Mouse (Mus musculus): Measurements from ENCODE around the gene Cenpe. TPM values are rescaled to one million over a fixed set of nuclear protein-coding genes. Genes with fewer than 3 reads are reported as not detected.
A peak's percentile ranks its signal among the peaks of the same experiment; 100 is the strongest.

Gene Cenpe
- polyA plus RNA-seq, 1 experiment from 2014 or later = 21.7 TPM

DNA sequence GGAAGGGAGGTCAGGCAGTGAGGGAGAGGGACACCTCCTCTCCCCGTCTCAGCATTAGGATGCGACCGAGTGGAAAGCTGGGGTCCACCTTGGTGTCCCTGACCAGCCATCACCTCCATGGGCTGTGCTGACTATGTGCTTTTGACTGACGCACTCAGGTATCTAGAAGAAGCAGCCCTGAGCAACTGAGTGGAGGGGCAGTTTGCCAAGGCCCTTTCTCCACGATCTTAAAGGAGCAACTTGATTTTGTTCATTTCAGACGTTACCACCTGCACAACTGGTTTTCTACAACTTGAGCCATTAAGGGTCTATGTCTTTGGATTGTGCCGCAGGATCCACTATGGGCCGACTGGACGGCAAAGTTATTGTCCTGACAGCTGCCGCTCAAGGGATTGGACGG, 72.9 kb downstream of the Cenpe start:
- no peak for ATAC-seq (ENCODE audit: insufficient number of reproducible peaks, low FRiP score, low TSS enrichment, low read depth)
- Histone ChIP-seq H3K36me3 (no peaks in the 10 kb centered on the region), H3K9me3 (no peaks in the 10 kb centered on the region), H3K27me3 (no peaks in the 10 kb centered on the region), H3K27ac (no peak overlapping the region), H3K4me2 (no peak overlapping the region), H3K4me3 (no peak overlapping the region), H3K9ac (no peak overlapping the region), H3K4me1 (peaks cover 3% of the 10 kb centered on the region; the same call in 1 of the 2 replicates)
- WGBS = 85% methylated on average over 11 of the region's 11 CpGs

DNA sequence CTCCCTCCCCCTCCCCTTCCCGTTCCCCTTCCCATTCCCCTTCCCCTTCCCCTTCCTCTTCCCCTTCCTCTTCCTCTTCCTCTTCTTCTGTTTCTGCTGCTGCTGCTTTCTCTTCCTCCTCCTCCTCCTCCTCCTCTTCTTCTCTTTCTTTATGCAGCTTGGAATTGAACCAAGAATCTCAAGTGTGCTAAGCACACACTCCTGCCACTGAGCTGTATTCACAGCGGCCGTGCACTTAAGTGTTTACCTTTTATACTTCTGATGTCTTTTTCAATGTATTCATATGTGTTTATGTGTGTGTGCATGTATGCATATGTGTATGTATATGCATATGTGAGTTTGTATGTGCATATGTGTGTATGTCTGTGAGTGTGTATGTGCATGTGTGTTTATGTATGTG, 73.5 kb downstream of the Cenpe start:
- WGBS = 74% methylated on average over 3 of the region's 3 CpGs
- Histone ChIP-seq H3K4me3 (no peak overlapping the region), H3K36me3 (no peaks in the 10 kb centered on the region), H3K4me1 (peaks cover 2% of the 10 kb centered on the region; the same call in 1 of the 2 replicates), H3K27me3 (no peaks in the 10 kb centered on the region), H3K27ac (no peak overlapping the region), H3K9ac (no peak overlapping the region), H3K9me3 (no peaks in the 10 kb centered on the region), H3K4me2 (no peak overlapping the region)
- ATAC-seq (ENCODE audit: insufficient number of reproducible peaks, low FRiP score, low TSS enrichment, low read depth) = no peak

- no peaks in the 10 kb centered on the region for H3K9me3 ChIP-seq
- H3K4me3 ChIP-seq = no peak overlapping the region
- no peaks in the 10 kb centered on the region for H3K27me3 ChIP-seq
- ATAC-seq (ENCODE audit: insufficient number of reproducible peaks, low FRiP score, low TSS enrichment, low read depth) = no peak
- no peak overlapping the region for H3K9ac ChIP-seq
- H3K36me3 ChIP-seq = no peaks in the 10 kb centered on the region
- WGBS = 69% methylated on average over 8 of the region's 8 CpGs
- H3K4me1 ChIP-seq = no peaks in the 10 kb centered on the region
- H3K27ac ChIP-seq = no peak overlapping the region
- H3K4me2 ChIP-seq = no peak overlapping the region
These were observed 75.9 kb downstream of the Cenpe start for GRCm38 (mm10) chr3:135288138-135288750.

GRCm38 (mm10) chr3:135289148-135289547, 76.8 kb downstream of the Cenpe start:
- WGBS = 94% methylated on average over 1 of the region's 1 CpGs
- Histone ChIP-seq H3K27ac (no peak overlapping the region), H3K27me3 (no peaks in the 10 kb centered on the region), H3K4me2 (no peak overlapping the region), H3K4me3 (no peak overlapping the region), H3K36me3 (no peaks in the 10 kb centered on the region), H3K9ac (no peak overlapping the region), H3K9me3 (no peaks in the 10 kb centered on the region), H3K4me1 (no peaks in the 10 kb centered on the region)
- ATAC-seq (ENCODE audit: insufficient number of reproducible peaks, low FRiP score, low TSS enrichment, low read depth) = no peak

DNA sequence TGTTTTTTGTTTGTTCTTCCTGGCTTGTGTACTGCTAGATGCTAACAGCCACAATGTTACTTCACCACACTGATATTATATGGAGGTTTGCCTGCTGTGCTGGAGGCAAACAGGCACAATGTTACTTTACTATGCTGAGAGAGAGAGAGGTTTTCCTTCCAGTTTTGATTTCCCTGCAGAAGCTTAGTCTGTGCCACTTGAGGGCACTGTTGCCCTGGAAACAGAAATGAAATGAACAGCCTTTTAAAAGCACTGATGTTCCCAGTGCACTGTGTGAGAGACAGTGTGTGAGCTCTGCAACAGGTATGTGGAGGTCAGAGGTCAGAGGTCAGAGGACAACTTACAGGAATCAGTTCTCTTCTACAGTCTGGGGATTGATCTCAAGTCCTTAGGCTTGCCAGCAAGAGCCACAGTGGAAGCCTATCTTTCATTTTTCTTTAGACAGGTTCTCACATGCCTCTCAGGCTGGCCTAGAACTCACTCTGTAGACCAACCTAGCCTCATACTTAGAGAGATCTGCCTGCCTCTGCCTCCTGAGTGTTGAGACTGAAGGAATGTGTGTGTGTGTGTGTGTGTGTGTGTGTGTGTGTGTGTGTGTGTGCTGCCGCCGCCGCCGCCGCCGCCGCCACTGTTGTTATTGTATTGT, 78.0 kb downstream of the Cenpe start:
- no peak overlapping the region for H3K9ac ChIP-seq
- H3K4me3 ChIP-seq = no peak overlapping the region
- H3K4me2 ChIP-seq = no peak overlapping the region
- H3K4me1 ChIP-seq = no peaks in the 10 kb centered on the region
- no peak for ATAC-seq (ENCODE audit: insufficient number of reproducible peaks, low FRiP score, low TSS enrichment, low read depth)
- no peaks in the 10 kb centered on the region for H3K9me3 ChIP-seq
- no peaks in the 10 kb centered on the region for H3K36me3 ChIP-seq
- H3K27ac ChIP-seq = no peak overlapping the region
- 98% methylated on average over 7 of the region's 7 CpGs for WGBS
- no peaks in the 10 kb centered on the region for H3K27me3 ChIP-seq

GRCm38 (mm10) chr3:135293703-135294102, 81.4 kb downstream of the Cenpe start:
- no peaks in the 10 kb centered on the region for H3K27me3 ChIP-seq
- WGBS = 48% methylated on average over 7 of the region's 7 CpGs
- H3K4me1 ChIP-seq = no peaks in the 10 kb centered on the region
- ATAC-seq (ENCODE audit: insufficient number of reproducible peaks, low FRiP score, low TSS enrichment, low read depth) = no peak
- no peaks in the 10 kb centered on the region for H3K9me3 ChIP-seq
- no peak overlapping the region for H3K9ac ChIP-seq
- H3K4me3 ChIP-seq = no peak overlapping the region
- no peak overlapping the region for H3K27ac ChIP-seq
- no peak overlapping the region for H3K4me2 ChIP-seq
- H3K36me3 ChIP-seq = no peaks in the 10 kb centered on the region

DNA sequence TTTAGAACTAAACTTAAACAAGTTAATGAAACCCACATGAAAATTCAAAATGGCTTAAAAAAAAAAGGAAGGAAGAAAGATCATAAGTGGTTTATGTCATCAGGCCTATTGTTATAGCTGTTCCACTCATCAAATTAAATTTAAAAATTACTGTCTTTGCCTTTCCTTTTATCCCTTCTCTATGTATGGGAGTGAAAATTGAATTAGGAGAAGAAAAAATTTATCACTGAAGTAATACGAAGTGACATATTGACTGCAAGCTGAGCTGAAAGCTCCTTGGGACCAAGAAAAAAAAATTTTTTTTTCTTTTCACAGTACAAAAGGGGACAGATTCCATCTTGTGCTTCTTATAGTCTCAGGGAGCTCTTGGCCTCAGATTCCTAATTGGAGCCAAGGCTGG, 83.2 kb downstream of the Cenpe start:
- H3K4me3 ChIP-seq = no peak overlapping the region
- H3K9me3 ChIP-seq = no peaks in the 10 kb centered on the region
- no peaks in the 10 kb centered on the region for H3K27me3 ChIP-seq
- no peak overlapping the region for H3K9ac ChIP-seq
- no peaks in the 10 kb centered on the region for H3K4me1 ChIP-seq
- H3K4me2 ChIP-seq = no peak overlapping the region
- ATAC-seq (ENCODE audit: insufficient number of reproducible peaks, low FRiP score, low TSS enrichment, low read depth) = no peak
- H3K36me3 ChIP-seq = no peaks in the 10 kb centered on the region
- WGBS = 74% methylated on average over 1 of the region's 1 CpGs
- H3K27ac ChIP-seq = no peak overlapping the region

GRCm38 (mm10) chr3:135298560-135298959, 86.2 kb downstream of the Cenpe start:
- no peak overlapping the region for H3K9ac ChIP-seq
- no peak overlapping the region for H3K4me3 ChIP-seq
- no peaks in the 10 kb centered on the region for H3K36me3 ChIP-seq
- H3K4me1 ChIP-seq = no peaks in the 10 kb centered on the region
- WGBS = 80% methylated on average over 3 of the region's 3 CpGs
- H3K27me3 ChIP-seq = no peaks in the 10 kb centered on the region
- ATAC-seq (ENCODE audit: insufficient number of reproducible peaks, low FRiP score, low TSS enrichment, low read depth) = no peak
- H3K9me3 ChIP-seq = no peaks in the 10 kb centered on the region
- no peak overlapping the region for H3K4me2 ChIP-seq
- no peak overlapping the region for H3K27ac ChIP-seq

DNA sequence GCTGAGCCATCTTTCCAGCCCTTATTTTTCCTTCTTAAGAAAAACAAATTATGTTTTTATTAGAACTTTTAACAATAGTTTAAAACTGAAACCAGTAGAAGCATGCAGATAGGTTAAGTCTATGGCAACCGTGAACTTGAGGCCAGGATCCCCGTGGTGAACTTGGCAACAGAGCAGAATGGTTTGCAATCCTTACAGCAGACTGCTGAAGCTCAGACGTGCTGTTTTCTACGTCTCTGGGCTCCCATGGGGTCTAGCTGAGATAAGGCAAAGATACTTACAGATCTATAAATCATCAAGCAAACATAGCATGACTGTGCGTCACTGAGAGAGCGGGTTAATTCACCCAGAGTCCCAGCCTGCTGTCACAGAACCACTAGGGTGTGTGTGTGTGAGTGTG, 87.7 kb downstream of the Cenpe start:
- Histone ChIP-seq H3K4me3 (no peak overlapping the region), H3K36me3 (no peaks in the 10 kb centered on the region), H3K4me2 (no peak overlapping the region), H3K4me1 (no peaks in the 10 kb centered on the region), H3K27ac (no peak overlapping the region), H3K27me3 (no peaks in the 10 kb centered on the region), H3K9me3 (no peaks in the 10 kb centered on the region), H3K9ac (no peak overlapping the region)
- WGBS = 54% methylated on average over 6 of the region's 6 CpGs
- no peak for ATAC-seq (ENCODE audit: insufficient number of reproducible peaks, low FRiP score, low TSS enrichment, low read depth)

DNA sequence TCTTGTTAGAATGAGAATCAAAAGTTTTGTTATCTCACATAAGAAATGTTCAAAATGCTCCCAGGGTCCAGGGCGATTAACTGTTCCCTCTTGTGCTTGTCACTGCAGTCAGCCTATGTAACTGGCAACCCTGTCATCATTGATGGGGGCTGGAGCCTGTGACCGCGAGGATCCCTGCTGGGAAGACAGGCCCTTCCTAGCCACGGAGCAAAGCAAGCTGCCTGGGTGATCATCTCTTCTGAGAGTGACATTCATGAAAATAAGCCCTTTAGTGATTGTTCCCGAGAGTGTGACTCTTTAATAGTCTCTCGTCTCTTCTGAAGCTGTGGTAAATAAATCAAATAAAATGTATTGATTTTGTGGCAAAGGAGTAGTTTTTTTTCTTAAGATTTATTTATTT, 91.7 kb downstream of the Cenpe start:
- no peaks in the 10 kb centered on the region for H3K27me3 ChIP-seq
- ATAC-seq (ENCODE audit: insufficient number of reproducible peaks, low FRiP score, low TSS enrichment, low read depth) = no peak
- 43% methylated on average over 6 of the region's 6 CpGs for WGBS
- H3K9me3 ChIP-seq = no peaks in the 10 kb centered on the region
- H3K4me3 ChIP-seq = no peak overlapping the region
- no peak overlapping the region for H3K9ac ChIP-seq
- H3K4me2 ChIP-seq = no peak overlapping the region
- no peak overlapping the region for H3K27ac ChIP-seq
- H3K36me3 ChIP-seq = no peaks in the 10 kb centered on the region
- H3K4me1 ChIP-seq = peaks cover 11% of the 10 kb centered on the region

DNA sequence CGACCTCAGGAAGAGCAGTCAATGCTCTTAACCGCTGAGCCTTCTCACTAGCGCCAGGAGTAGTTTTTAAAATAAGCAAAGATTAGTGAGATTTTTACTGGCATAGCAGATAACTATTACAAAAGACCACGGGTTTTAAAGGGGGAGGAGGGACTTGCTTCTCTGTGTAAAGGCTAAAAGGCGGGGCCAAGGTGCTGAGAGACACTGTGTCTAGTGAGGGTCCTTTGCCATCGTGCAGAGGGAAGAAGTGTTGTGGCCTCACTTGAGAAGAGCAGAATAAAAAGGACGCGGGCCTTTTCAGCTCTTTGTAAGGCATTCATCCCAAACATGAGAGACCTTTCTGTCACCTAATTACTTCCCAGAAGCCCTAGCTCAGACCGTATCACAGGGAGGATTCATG, 92.2 kb downstream of the Cenpe start:
- Histone ChIP-seq H3K27me3 (no peaks in the 10 kb centered on the region), H3K4me2 (no peak overlapping the region), H3K9me3 (no peaks in the 10 kb centered on the region), H3K9ac (no peak overlapping the region), H3K27ac (no peak overlapping the region), H3K4me3 (no peak overlapping the region), H3K36me3 (no peaks in the 10 kb centered on the region), H3K4me1 (peaks cover 11% of the 10 kb centered on the region)
- WGBS = 37% methylated on average over 9 of the region's 9 CpGs
- no peak for ATAC-seq (ENCODE audit: insufficient number of reproducible peaks, low FRiP score, low TSS enrichment, low read depth)

DNA sequence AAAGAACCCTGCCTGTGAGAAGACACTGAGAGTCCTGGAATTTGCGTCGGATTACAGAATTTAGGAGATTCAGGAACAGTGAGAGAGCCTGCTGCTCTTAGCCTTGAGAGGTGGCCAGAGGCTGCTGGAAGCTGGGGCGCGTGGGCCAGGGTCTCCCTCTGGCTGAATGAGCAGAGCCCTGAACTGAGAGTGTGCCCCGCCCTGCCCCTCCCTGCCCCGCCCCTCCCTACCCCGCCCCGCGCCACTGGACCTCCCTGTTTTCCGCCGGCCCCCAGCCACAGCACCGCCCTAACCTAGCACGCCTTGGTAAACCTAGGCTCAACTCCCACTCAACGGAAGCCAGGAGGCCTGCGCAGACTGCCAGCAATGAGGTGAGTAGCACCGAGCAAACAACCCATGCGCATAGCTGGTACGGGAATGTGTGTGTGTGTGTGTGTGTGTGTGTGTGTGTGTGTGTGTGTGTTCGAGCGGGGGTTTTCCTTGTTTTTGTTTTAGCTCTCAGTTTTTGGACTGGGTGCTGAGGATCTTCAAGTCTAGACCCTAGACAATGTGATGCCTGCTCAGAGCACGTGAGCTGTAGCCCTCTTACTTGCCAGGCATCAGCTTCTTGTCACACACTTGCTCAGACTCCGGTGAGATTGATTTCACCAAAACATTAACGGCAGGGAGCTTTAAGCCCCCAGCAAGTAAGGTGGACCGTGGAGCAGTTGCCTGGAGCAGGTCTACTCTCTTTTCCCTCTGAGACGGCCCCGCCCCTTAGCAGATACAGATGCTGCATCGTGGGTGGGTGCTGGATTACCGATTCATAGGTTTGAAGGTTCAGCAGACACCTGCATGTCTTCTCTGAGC, 95.3 kb downstream of the Cenpe start, which contains the start of gene Slc9b2:
TSS of gene Slc9b2 (plus strand) at position 290 of the 849 bp plus-strand sequence.
- Histone ChIP-seq H3K4me3 (peak within 1 kb of the TSS; percentile 37), H3K36me3 (no peaks in the 10 kb centered on the region), H3K4me1 (peaks cover 11% of the 10 kb centered on the region), H3K9me3 (no peaks in the 10 kb centered on the region), H3K4me2 (peak within 1 kb of the TSS; percentile 75), H3K27ac (no peak within 1 kb of the TSS), H3K9ac (no peak within 1 kb of the TSS), H3K27me3 (no peaks in the 10 kb centered on the region)
- peak; percentile 80; the same call in 1 of the 2 replicates for ATAC-seq (ENCODE audit: insufficient number of reproducible peaks, low FRiP score, low TSS enrichment, low read depth)
- WGBS = 11% methylated on average over 26 of the region's 28 CpGs
